In the genomic region with DNA sequence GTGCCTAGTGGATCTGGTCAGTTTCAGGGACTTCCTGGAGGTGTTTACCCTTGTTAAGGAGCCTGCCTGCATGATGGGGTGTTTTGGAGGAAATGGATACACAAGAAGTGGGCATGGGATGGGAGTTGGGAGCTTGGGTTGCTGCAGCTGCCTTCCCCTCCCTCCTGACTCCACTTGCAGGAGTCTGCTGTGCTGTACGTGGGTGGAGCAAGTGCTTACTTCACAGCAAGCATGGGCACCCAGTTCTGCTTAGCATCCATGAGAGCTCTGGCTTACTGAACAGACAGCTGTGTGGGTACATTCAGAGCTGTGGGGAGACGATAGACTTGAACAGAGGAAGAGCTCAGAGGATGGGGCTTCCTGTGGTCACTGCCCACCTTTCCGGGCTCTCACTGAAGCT, we compare ENCODE assay signal across 23 mouse cellular contexts. TPM values are rescaled to one million over a fixed set of nuclear protein-coding genes. Genes with fewer than 3 reads are reported as not detected.
DNase-seq lines count a peak whose midpoint lies in the region; TF ChIP-seq lines count a peak whose summit lies in the region.
"Had no signal": no experiment of that assay in that cellular context is flagged by ENCODE, and none has a peak within 500 bp of the region (broad histone marks: within the 10 kb centered on the region; RNA-seq: fewer than 3 reads in every experiment).

No protein-coding gene starts in this region.

- H3K27me3 ChIP-seq in thymus, adult 2 months (ENCODE audit: control insufficient read depth, insufficient read depth, low read length): no peaks in the 10 kb centered on the region
- H3K27me3 ChIP-seq: embryonic facial prominence, embryonic 13.5 days; heart, embryonic 12.5 days; intestine, embryonic 15.5 days; limb, embryonic 13.5 days; liver, embryonic 13.5 days; midbrain, embryonic 12.5 days; neural tube, embryonic 15.5 days had no signal

- 8% methylated on average over 3 of the region's 3 CpGs for WGBS in thymus, adult 2 months

- H3K36me3 ChIP-seq in thymus, adult 2 months (ENCODE audit: control insufficient read depth, insufficient read depth, low read length): no peaks in the 10 kb centered on the region
- H3K36me3 ChIP-seq: embryonic facial prominence, embryonic 13.5 days; heart, embryonic 12.5 days; intestine, embryonic 15.5 days; limb, embryonic 13.5 days; liver, embryonic 13.5 days; midbrain, embryonic 12.5 days; neural tube, embryonic 15.5 days had no signal

- no peak overlapping the region for H3K4me3 ChIP-seq in thymus, adult 2 months (ENCODE audit: control insufficient read depth, insufficient read depth, low read length)
- H3K4me3 ChIP-seq: embryonic facial prominence, embryonic 13.5 days; heart, embryonic 12.5 days; intestine, embryonic 15.5 days; limb, embryonic 13.5 days; liver, embryonic 13.5 days; midbrain, embryonic 12.5 days; neural tube, embryonic 15.5 days had no signal

- no peak for TF ChIP-seq POLR2A in thymus, adult 2 months (IDR thresholded peaks at IDR 0.05; ENCODE audit: control insufficient read depth, extremely low read depth, insufficient read depth, low read length, poor library complexity)

- peak overlapping the region; percentile 23; the same call in 1 of the 2 replicates for H3K27ac ChIP-seq in thymus, adult 2 months (ENCODE audit: control insufficient read depth, insufficient read depth, low read length)
- H3K27ac ChIP-seq: embryonic facial prominence, embryonic 13.5 days; hindbrain, embryonic 14.5 days; intestine, embryonic 15.5 days; limb, embryonic 13.5 days; liver, embryonic 13.5 days; midbrain, embryonic 12.5 days; neural tube, embryonic 15.5 days had no signal

- TF ChIP-seq CTCF in thymus, adult 2 months (IDR thresholded peaks at IDR 0.05; ENCODE audit: borderline replicate concordance, control insufficient read depth, extremely low read depth, insufficient read depth, low read length, poor library complexity): no peak

- DNase-seq in left cerebral cortex, adult 18-20 months (ENCODE audit: low spot score in 2 of 2): peak; percentile 35 to 37
- DNase-seq in left cerebral cortex, postnatal 4 days: no peak
- peak; percentile 11 for DNase-seq in thymus, adult 2 months
- no peak for DNase-seq in thymus, postnatal 10 days (ENCODE audit: low spot score in 2 of 2)
- peak; percentile 32 to 83 for DNase-seq in left cerebral cortex, postnatal 25 days (ENCODE audit: low spot score in 2 of 2)
- peak; percentile 47 for DNase-seq in thymus, postnatal 4 days
- DNase-seq in B cell, adult 2 months: no peak
- DNase-seq: adrenal gland, postnatal 10 days; cerebellum, postnatal 10 days; heart, adult 11 months; kidney, adult 9 months; kidney, postnatal 4 days; liver, embryonic 13.5 days; lung, embryonic 14.5 days; lung, postnatal 4 days had no signal

- intact Hi-C loops in left cerebral cortex, postnatal 4 days (cut with DNase I): no loop called here
- intact Hi-C loops in left cerebral cortex, postnatal 25 days (cut with DNase I): no loop called here

- peaks cover 34% of the 10 kb centered on the region for H3K4me1 ChIP-seq in thymus, adult 2 months (replicated peaks; ENCODE audit: control insufficient read depth, insufficient read depth, low read length)
- H3K4me1 ChIP-seq: limb, embryonic 13.5 days; midbrain, embryonic 12.5 days; neural tube, embryonic 15.5 days had no signal

RNA-seq across cellular contexts. Expression of gene Cpt1a, which starts 18.9 kb away (rescaled TPM):
- total RNA-seq in left cerebral cortex, adult 18-20 months (2021): 10 to 100 TPM; 21.2 to 22.0 TPM
- total RNA-seq in left cerebral cortex, postnatal 4 days (2021): 10 to 100 TPM; 24.1 to 28.5 TPM
- 69.6 and 75.7 TPM in 2 replicates for polyA plus RNA-seq in thymus, adult 2 months (2012; rRNA removed)
- total RNA-seq in left cerebral cortex, postnatal 25 days (2021): 10 to 100 TPM; 24.0 to 30.0 TPM

RNA-seq across cellular contexts. Expression of gene Tesmin, which starts 47.6 kb away (rescaled TPM):
- total RNA-seq in left cerebral cortex, adult 18-20 months (2021): under 1 TPM in 1 of 2 experiments, not detected in 1; 0.14 TPM
- total RNA-seq in left cerebral cortex, postnatal 4 days (2021): under 1 TPM; 0.32 to 0.66 TPM
- polyA plus RNA-seq in thymus, adult 2 months (2012; rRNA removed): 0.62 and 0.85 TPM in 2 replicates
- under 1 TPM; 0.27 to 0.44 TPM for total RNA-seq in left cerebral cortex, postnatal 25 days (2021)
- polyA plus RNA-seq: activated CD4-positive, CD25-positive, alpha-beta regulatory T cell, adult 4 months had no signal

RNA-seq across cellular contexts. Expression of gene Ighmbp2, which starts 58.2 kb away (rescaled TPM):
- 1 to 10 TPM; 9.4 to 9.5 TPM for total RNA-seq in left cerebral cortex, adult 18-20 months (2021)
- 10 to 100 TPM; 13.5 TPM for total RNA-seq in left cerebral cortex, postnatal 4 days (2021)
- polyA plus RNA-seq in thymus, adult 2 months (2012; rRNA removed): 16.9 and 17.8 TPM in 2 replicates
- 10 to 100 TPM in 1 of 2 experiments, 1 to 10 TPM in 1; 9.3 to 10.4 TPM for total RNA-seq in left cerebral cortex, postnatal 25 days (2021)

RNA-seq across cellular contexts. Expression of gene Mrpl21, which starts 58.3 kb away (rescaled TPM):
- total RNA-seq in left cerebral cortex, adult 18-20 months (2021): 10 to 100 TPM; 52.1 to 55.8 TPM
- 10 to 100 TPM; 51.5 to 52.5 TPM for total RNA-seq in left cerebral cortex, postnatal 4 days (2021)
- 57.8 and 58.7 TPM in 2 replicates for polyA plus RNA-seq in thymus, adult 2 months (2012; rRNA removed)
- 10 to 100 TPM; 49.9 to 55.9 TPM for total RNA-seq in left cerebral cortex, postnatal 25 days (2021)

Comparison
In these comparisons a context has a peak if more than half of its experiments do, and no peak if none do; other contexts are left out.
1. DNase-seq: peak in left cerebral cortex, adult 18-20 months (2 of 2), thymus, adult 2 months (single experiment), left cerebral cortex, postnatal 25 days (2 of 2) and thymus, postnatal 4 days (single experiment); none in left cerebral cortex, postnatal 4 days (single experiment), thymus, postnatal 10 days (0 of 2) and B cell, adult 2 months (0 of 2).